Mouse (Mus musculus) ES-Bruce4 (cell line): Measurements from ENCODE around the gene Mlxip.

Source experiments
- CTCF ChIP-seq: IDR thresholded peaks from one replicate; pipeline ENCODE4 v1.8.1; 2011; ENCODE audit warnings: low read depth, low read length
- POLR2A ChIP-seq: IDR thresholded peaks from one replicate; pipeline ENCODE4 v1.8.1; 2011; ENCODE audit warnings: low read length; ENCODE audit not compliant: insufficient read depth

DNA sequence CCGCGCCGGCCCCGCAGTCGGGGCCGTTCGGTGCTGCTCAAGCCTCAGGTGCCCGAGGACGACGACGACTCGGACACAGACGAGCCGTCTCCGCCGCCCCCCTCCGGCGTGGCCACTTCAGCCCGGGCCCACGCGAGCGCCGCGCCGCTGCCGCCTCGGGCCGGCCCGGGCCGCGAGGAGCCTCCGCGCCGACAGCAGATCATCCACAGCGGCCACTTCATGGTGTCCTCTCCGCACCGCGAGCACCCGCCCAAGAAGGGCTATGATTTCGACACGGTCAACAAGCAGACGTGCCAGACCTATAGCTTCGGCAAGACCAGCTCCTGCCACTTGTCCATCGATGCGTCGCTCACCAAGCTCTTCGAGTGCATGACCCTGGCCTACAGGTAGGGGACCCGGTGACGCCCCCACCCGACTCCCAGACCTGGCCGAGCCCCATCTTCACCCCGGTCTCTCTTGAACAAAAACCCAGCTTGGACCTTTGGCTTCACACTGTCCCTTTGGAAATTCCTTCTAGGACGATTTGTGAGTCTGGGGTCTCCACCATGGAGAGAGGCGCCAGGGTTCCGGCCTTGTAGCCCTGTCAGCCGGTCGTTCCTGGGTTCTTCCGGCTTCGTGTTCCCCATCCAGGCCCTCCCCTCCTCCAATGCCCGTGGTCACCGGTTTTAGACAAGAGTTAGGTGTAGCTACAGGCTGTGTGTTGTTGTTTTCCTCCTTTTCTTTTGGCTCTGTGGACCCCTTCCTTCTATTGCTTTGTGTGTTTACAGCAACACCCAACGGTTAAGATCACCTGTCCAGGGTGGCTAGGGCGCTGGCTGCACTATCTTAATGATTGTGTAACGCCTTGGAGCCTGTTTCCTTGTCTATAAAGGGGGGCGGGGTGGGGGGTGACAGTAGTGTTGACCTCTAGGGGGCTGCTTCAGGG lies 621 bp downstream of the Mlxip start:
- TF ChIP-seq CTCF (no peak), POLR2A (no peak)
